Mouse (Mus musculus): ENCODE data around the gene Ano8.
"Not testable (repeated sequence)": the region's sequence is repeated elsewhere in the genome, so short reads cannot be mapped to it uniquely, and the experiment has no call there.

The Ano8 gene

GRCm38 (mm10) chr8:71445096-71445495 lies 40.7 kb downstream of the Ano8 start:
- no peak for DNase-seq (ENCODE audit: low spot score in 2 of 2)

GRCm38 (mm10) chr8:71441404-71441803 lies 44.4 kb downstream of the Ano8 start:
- DNase-seq (ENCODE audit: low spot score in 2 of 2): no peak

GRCm38 (mm10) chr8:71437041-71437440 lies 48.7 kb downstream of the Ano8 start:
- no peak for DNase-seq (ENCODE audit: low spot score in 2 of 2)

- DNase-seq (ENCODE audit: low spot score in 2 of 2): not testable (repeated sequence)
Measured at GRCm38 (mm10) chr8:71432935-71433334, 52.8 kb downstream of the Ano8 start.
